Mouse (Mus musculus) embryo, embryonic 10 days (tissue): ENCODE results near the gene Kcnd2.
A peak's percentile ranks its signal among the peaks of the same experiment; 100 is the strongest.
"Not testable (repeated sequence)": the region's sequence is repeated elsewhere in the genome, so short reads cannot be mapped to it uniquely, and the experiment has no call there.

Source experiments
- DNase-seq: peaks from one replicate; pipeline ENCODE4 v3.0.0-alpha.2; 2015; ENCODE audit warnings: low spot score

Gene Kcnd2

GRCm38 (mm10) chr6:21215491-21216191 is at the start of gene Kcnd2:
Kcnd2 (plus strand) TSS chr6:21215503.
- peak; percentile 21 for DNase-seq

- DNase-seq: no peak
These were observed 48.7 kb upstream of the Kcnd2 start for GRCm38 (mm10) chr6:21166611-21167010.

- no peak for DNase-seq
These were observed 20.0 kb upstream of the Kcnd2 start for GRCm38 (mm10) chr6:21195341-21195740.

DNA sequence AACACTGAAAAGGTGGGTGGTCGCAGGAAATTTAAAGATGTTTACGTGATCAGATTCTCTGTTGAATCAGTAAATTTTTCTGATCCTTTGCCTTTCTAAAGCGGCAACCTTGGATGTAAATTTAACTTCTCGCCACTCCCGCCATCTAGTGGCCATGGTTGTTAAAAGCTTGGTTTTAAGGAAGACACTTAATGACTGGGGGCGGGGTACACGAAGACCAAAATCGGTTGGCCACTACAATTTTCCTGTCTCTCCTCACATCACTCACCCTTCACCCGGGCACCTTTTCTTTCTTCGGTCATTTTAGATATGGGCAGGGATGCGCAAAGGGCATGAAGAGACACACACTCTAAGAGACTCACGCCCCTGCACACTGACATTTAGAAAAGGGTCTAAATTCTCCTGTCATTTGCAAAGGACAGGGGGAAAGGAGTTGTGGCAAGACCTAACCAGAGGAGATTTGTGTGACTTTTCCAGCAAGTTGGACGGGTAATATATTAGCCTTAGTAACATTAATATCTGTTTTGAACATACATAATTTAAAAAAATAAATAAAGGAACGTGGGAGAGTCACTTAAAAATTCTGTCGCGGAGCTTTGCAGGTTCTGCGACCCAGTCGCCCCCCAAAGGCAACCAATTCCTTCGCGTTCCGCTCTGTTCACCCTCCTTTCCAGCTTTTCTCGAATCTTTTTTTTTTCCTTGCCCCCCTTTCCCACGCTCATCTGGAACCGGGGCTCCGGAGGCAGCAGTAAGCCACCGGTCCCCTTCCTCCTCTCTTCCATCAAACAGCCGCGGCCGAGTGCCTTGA is 1.2 kb upstream of the Kcnd2 start:
- peak; percentile 90 for DNase-seq

DNA sequence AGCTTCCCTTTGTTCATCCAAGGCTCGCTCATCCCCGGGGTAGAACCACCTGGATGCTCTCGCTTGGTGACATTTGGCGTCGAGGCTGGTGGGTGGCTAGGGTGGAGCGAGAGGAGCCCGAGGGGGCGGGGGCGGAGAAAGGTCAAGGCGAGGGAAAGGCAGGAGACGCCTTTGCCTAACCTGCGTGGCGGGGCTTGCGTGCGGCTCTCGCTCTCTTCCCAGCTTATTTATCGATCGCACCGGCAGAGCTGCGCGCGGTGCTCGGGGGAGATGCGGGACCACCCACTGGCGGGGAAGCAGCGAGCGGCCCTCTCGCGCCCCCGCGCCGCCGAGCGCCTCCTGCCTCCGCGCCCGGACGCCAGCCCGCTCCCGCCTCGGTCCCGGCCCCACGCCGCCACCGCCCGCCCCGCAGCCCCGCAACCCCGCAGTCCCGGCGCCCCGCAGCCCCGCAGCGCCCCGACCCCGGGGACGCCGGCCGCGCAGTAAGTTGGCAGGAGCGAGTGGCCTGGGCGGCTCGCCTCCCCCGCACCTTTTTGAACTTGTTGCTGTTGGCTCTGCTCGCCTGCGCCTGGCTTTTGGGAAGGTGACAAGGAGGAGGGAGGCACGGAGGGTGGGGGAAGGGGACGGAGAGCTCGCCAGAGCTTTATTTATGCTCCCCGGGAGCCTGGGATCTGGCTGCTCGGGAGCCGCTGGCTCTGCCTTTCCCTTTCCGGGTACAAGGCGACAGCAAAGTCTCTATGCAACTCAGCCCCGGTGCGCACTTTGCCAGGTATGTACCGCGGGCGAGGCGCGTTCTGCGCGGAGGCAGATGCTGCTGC is 421 bp upstream of the Kcnd2 start:
- DNase-seq: peak; percentile 38

GRCm38 (mm10) chr6:21216206-21217020 is 1.1 kb downstream of the Kcnd2 start:
- DNase-seq: no peak

- DNase-seq: no peak
These were observed 1.9 kb downstream of the Kcnd2 start for GRCm38 (mm10) chr6:21217156-21217555.

GRCm38 (mm10) chr6:21226124-21226523 is 10.8 kb downstream of the Kcnd2 start:
- no peak for DNase-seq

- no peak for DNase-seq
These were observed 43.7 kb downstream of the Kcnd2 start for GRCm38 (mm10) chr6:21259031-21259430.

- no peak for DNase-seq
These were observed 52.6 kb downstream of the Kcnd2 start for GRCm38 (mm10) chr6:21267897-21268296.

DNA sequence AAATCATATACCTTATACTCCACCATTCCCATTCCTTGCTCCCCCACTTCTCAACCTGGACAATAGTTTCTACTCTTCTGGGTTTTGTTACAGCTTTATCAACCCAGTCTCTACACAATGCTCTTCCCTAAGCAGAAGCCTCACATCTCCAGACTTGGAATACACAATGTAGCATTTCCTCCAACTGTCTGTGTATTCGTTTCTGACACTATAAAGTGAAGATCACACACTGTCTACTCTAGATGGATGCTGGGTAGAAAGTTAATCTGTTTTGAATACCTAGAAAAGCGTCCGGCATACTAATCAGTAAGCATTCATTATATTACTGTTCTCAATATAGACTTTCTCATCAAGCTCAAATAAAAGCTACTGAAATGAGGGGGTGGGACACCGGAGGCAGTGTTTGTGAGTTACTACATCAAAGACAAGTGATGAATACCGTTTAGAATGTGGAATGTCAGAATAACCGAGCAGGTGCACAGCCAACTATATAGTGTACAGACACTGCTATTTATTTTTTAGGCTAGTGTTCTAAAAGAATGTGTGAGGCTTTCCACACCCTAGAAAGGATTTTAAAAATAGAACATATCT is 62.1 kb downstream of the Kcnd2 start:
- DNase-seq: no peak

GRCm38 (mm10) chr6:21304943-21305342 is 89.6 kb downstream of the Kcnd2 start:
- DNase-seq: no peak

DNA sequence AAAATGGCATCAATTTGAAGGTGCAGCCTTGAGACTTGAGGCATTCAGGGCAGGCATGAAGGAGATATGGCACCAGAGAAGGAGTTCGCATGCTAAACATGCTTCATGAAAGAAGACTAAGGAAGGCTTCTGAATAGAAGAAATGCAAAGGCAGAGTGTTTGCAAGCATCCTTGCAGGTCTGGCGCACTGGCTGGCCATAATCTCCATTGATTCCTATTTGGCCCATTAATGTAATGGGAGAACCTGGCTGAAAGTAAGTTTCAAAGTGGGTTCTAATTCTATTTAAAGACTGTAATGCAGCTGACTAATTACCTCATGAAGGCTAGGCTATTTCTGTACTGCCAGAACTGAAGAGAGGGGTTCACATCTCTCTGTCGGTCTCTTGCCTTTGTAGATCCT is 94.9 kb downstream of the Kcnd2 start:
- no peak for DNase-seq

- DNase-seq: no peak
These were observed 106.1 kb downstream of the Kcnd2 start for GRCm38 (mm10) chr6:21321407-21321806.

DNA sequence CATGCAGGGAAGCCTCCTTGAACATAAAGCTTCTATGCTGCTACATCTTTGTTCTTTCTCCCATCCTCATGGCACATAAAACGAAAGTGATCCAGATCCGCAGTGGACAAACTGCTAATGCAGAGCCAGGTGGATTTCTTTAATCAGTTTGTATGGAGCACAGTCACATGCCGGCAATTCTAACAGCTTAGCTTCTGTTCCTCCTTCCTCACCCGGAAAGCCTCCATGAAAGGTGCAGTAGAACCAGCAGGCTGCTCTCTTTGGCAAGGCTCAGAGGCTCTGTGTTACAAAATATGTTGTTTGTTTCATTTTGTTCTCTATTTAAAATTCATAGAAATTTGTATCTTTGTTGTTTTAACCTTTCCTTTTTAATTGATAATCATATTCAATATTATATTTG is 106.9 kb downstream of the Kcnd2 start:
- DNase-seq: no peak

DNA sequence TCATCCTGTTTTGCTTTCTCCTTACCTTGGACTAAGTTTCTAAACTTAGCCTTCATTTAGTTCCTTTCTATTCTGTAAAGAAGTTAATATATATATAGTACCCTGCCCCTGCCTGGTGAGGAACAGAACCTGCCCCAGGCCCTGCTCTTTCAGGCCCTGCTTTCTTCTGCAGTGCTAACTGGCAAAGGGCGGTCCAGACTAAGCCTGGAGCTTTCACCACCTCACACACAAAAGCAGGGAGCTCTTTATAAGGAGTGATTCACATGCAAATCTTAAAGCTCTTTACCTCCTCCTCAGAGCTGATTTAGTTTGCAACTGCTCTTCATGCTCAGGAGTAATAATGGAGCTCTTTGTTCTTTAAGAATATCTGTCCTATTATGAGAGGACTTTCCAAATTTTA is 109.9 kb downstream of the Kcnd2 start:
- DNase-seq: peak; percentile 23

GRCm38 (mm10) chr6:21327081-21327737 is 111.9 kb downstream of the Kcnd2 start:
- DNase-seq: no peak

GRCm38 (mm10) chr6:21385298-21385697 is 170.0 kb downstream of the Kcnd2 start:
- DNase-seq: not testable (repeated sequence)

- no peak for DNase-seq
These were observed 176.5 kb downstream of the Kcnd2 start for GRCm38 (mm10) chr6:21391776-21392175.

DNA sequence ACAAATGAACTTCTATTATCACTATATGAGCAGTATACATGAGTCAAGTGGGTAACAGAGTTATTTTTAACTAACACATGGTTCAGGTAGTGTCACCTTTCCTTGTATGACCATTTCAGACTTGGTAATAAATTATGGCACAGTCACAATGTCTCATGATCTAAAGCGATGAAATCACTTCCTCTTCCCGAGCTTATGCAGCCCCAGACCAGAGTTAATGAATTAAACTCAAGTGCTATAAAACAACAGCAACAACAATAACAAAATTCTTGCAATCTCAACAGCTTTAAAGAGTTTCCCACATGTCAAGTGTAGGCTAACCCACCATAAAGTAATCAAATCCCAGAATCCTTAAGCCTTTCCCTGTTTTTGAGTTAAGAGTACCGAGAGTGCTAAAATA is 198.4 kb downstream of the Kcnd2 start:
- DNase-seq: no peak

DNA sequence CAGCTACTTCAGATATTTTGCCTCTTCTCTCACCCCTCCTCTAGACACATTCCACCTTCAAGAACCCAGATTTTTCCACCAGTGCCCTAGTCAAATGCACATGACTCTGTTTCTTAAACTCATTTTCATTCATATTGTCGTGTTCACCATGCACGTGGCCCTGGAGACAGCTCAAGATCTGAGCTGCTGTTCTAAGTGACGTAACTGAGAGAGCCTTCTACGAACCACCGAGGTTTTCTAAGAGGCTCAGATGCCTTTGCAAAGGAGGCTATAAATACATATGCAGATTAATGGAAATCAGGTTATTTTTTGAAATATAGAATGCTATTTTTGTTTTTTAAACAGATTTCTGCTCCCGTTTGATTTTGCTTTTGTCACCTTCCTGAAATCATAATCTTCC is 202.9 kb downstream of the Kcnd2 start:
- DNase-seq: no peak
